Mouse (Mus musculus) ES-E14 (cell line): ENCODE measurements at regions not wholly inside any gene's neighbourhood (a gene's known extent, or its start where the extent isn't known, plus 50 kb on each side); places are given as distances from the start of the nearest gene placed in this dataset.

Experiments used
- CHD2 ChIP-seq: IDR thresholded peaks from 2 replicates; pipeline ENCODE4 v1.6.1; 2014; ENCODE audit warnings: mild to moderate bottlenecking, low read depth, low read length, inconsistent platforms
- HCFC1 ChIP-seq: IDR thresholded peaks from 2 replicates; pipeline ENCODE4 v1.6.1; 2012; ENCODE audit warnings: low read length, inconsistent platforms, borderline replicate concordance; ENCODE audit not compliant: insufficient read depth
- MAFK ChIP-seq: IDR thresholded peaks from 2 replicates; pipeline ENCODE4 v1.6.1; 2014; ENCODE audit warnings: mild to moderate bottlenecking, low read depth, low read length, inconsistent platforms; ENCODE audit not compliant: insufficient read depth
- ZNF384 ChIP-seq: IDR thresholded peaks from 2 replicates; pipeline ENCODE4 v1.6.1; 2012; ENCODE audit warnings: low read depth, low read length, inconsistent platforms

DNA sequence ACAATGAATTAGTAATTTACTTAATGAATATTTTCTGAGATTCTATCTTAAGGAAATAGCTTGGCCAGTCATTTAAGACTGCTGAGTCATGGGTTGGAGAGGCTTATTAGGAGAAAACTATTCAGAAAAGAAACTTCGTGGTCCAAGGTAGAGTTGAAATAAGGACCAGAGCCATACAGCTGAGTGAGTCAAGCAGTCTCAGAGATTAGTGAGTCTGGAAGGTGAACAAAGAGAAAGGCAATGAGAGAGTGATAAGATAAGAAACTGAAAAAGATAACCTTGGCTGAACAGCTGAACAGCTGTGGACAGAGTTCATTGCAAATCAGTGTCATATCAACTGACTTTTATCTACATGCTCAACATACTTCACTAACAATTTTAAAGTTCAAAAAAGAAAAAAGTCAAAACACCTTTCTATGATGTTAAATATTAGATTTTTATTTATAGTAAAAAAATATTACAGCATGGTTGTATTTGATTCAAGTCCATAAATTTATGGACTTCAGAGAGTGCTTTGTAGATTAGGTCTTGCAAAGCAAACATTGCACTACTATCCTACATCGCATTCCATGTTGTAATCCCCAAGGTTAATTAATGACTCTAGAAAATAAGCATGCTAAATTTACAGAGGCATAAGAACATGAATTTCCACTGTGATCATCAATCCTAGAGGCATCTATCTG lies 909.3 kb upstream of the Gm5150 start:
- no peak for TF ChIP-seq CHD2
- TF ChIP-seq ZNF384: no peak
- TF ChIP-seq MAFK: no peak
- TF ChIP-seq HCFC1: no peak
